ENCODE assay signal across 28 mouse cellular contexts in genomic region chr2:101639840-101640350, GRCm38 (mm10). TPM values are rescaled to one million over a fixed set of nuclear protein-coding genes. Genes with fewer than 3 reads are reported as not detected.
DNase-seq lines count a peak whose midpoint lies in the region; ATAC-seq and TF ChIP-seq lines count a peak whose summit lies in the region.
"Had no signal": no experiment of that assay in that cellular context is flagged by ENCODE, and none has a peak within 500 bp of the region (broad histone marks: within the 10 kb centered on the region; RNA-seq: fewer than 3 reads in every experiment).

No protein-coding gene starts in this region.

- TF ChIP-seq POLR2A in brain, embryonic 14.5 days (IDR thresholded peaks at IDR 0.05; ENCODE audit: borderline replicate concordance, extremely low read depth, insufficient read depth, insufficient read length, poor library complexity, severe bottlenecking) = no peak

- 55% methylated on average over 3 of the region's 3 CpGs for WGBS in forebrain, embryonic 15.5 days
- WGBS in forebrain, embryonic 10.5 days = 86% methylated on average over 3 of the region's 3 CpGs
- WGBS in neural tube, embryonic 14.5 days = 64% methylated on average over 3 of the region's 3 CpGs

- 0 out of 2 replicates have a peak, but pooled peaks cover 6% of the 10 kb centered on the region for H3K4me1 ChIP-seq in forebrain, embryonic 15.5 days
- H3K4me1 ChIP-seq in forebrain, embryonic 10.5 days = no peaks in the 10 kb centered on the region
- H3K4me1 ChIP-seq in neural tube, embryonic 14.5 days (ENCODE audit: control insufficient read depth, insufficient read depth, low read length) = 0 out of 2 replicates have a peak, but pooled peaks cover 7% of the 10 kb centered on the region
- H3K4me1 ChIP-seq: heart, embryonic 15.5 days had no signal

- peak; percentile 35 for TF ChIP-seq CTCF in layer of hippocampus, adult 2 months (conservative IDR thresholded peaks at IDR 0.05)
- TF ChIP-seq CTCF in brain, embryonic 14.5 days (IDR thresholded peaks at IDR 0.05; ENCODE audit: borderline replicate concordance, extremely low read depth, insufficient read depth, insufficient read length) = no peak

- H3K9ac ChIP-seq in forebrain, embryonic 15.5 days (replicated peaks) = no peak overlapping the region
- H3K9ac ChIP-seq in neural tube, embryonic 14.5 days (replicated peaks; ENCODE audit: low read depth, low read length) = no peak overlapping the region
- H3K9ac ChIP-seq: embryonic facial prominence, embryonic 13.5 days; heart, embryonic 15.5 days; hindbrain, embryonic 15.5 days had no signal

- no peak overlapping the region for H3K27ac ChIP-seq in forebrain, embryonic 15.5 days (replicated peaks)
- H3K27ac ChIP-seq in forebrain, embryonic 10.5 days = no peak overlapping the region
- no peak overlapping the region for H3K27ac ChIP-seq in layer of hippocampus, adult 2 months
- H3K27ac ChIP-seq in neural tube, embryonic 14.5 days (ENCODE audit: low read depth, low read length) = peak overlapping the region; percentile 36; the same call in 1 of the 2 replicates
- H3K27ac ChIP-seq: embryonic facial prominence, embryonic 13.5 days; heart, adult 2 months; heart, embryonic 15.5 days; hindbrain, embryonic 15.5 days had no signal

- peak; percentile 70; the same call in 1 of the 2 replicates for ATAC-seq in forebrain, embryonic 15.5 days (replicated peaks)
- ATAC-seq in neural tube, embryonic 14.5 days (ENCODE audit: low read depth) = peak; percentile 53; the same call in 1 of the 2 replicates
- ATAC-seq: CD4-positive, CD25-positive, alpha-beta regulatory T cell, adult 4 months had no signal

- DNase-seq in forebrain, embryonic 10.5 days (ENCODE audit: extremely low spot score, low spot score) = no peak
- no peak for DNase-seq in layer of hippocampus, adult 2 months (ENCODE audit: low spot score in 2 of 2)
- no peak for DNase-seq in layer of hippocampus, postnatal 14 days (ENCODE audit: low spot score in 2 of 2)
- DNase-seq in brain, embryonic 14.5 days (ENCODE audit: low read depth) = peak; percentile 69
- no peak for DNase-seq in left cerebral cortex, adult 9 months (ENCODE audit: low spot score in 2 of 2)
- no peak for DNase-seq in right cerebral cortex, adult 2 months (ENCODE audit: low spot score in 2 of 2)
- DNase-seq: adrenal gland, postnatal 10 days; B cell, adult 2 months; cerebellum, adult 11-12 months; cerebellum, adult 9-10 months; cerebellum, postnatal 25 days; gastrocnemius, postnatal 14 days; heart, adult 2 months; kidney, adult 11 months had no signal

- H3K27me3 ChIP-seq in forebrain, embryonic 15.5 days = no peaks in the 10 kb centered on the region
- H3K27me3 ChIP-seq in forebrain, embryonic 10.5 days (ENCODE audit: poor library complexity, severe bottlenecking) = no peaks in the 10 kb centered on the region
- H3K27me3 ChIP-seq in neural tube, embryonic 14.5 days (ENCODE audit: control insufficient read depth, insufficient read depth, low read length) = no peaks in the 10 kb centered on the region
- H3K27me3 ChIP-seq: embryonic facial prominence, embryonic 13.5 days; heart, embryonic 15.5 days; hindbrain, embryonic 15.5 days had no signal

- no peak overlapping the region for H3K4me3 ChIP-seq in forebrain, embryonic 15.5 days
- no peak overlapping the region for H3K4me3 ChIP-seq in forebrain, embryonic 10.5 days
- no peak overlapping the region for H3K4me3 ChIP-seq in layer of hippocampus, adult 2 months
- H3K4me3 ChIP-seq in neural tube, embryonic 14.5 days (ENCODE audit: low read depth, low read length) = no peak overlapping the region
- H3K4me3 ChIP-seq: embryonic facial prominence, embryonic 13.5 days; heart, adult 2 months; heart, embryonic 15.5 days; hindbrain, embryonic 15.5 days had no signal

- no peaks in the 10 kb centered on the region for H3K9me3 ChIP-seq in forebrain, embryonic 15.5 days
- no peaks in the 10 kb centered on the region for H3K9me3 ChIP-seq in forebrain, embryonic 10.5 days
- no peaks in the 10 kb centered on the region for H3K9me3 ChIP-seq in neural tube, embryonic 14.5 days (ENCODE audit: control insufficient read depth, low read length)
- H3K9me3 ChIP-seq: embryonic facial prominence, embryonic 13.5 days; G1E; heart, embryonic 15.5 days; hindbrain, embryonic 15.5 days had no signal

- no peaks in the 10 kb centered on the region for H3K36me3 ChIP-seq in forebrain, embryonic 15.5 days
- H3K36me3 ChIP-seq in forebrain, embryonic 10.5 days (replicated peaks) = no peaks in the 10 kb centered on the region
- no peaks in the 10 kb centered on the region for H3K36me3 ChIP-seq in neural tube, embryonic 14.5 days (ENCODE audit: control insufficient read depth, insufficient read depth, low read length)
- H3K36me3 ChIP-seq: embryonic facial prominence, embryonic 13.5 days; G1E; heart, embryonic 15.5 days; hindbrain, embryonic 15.5 days had no signal

- no peak overlapping the region for H3K4me2 ChIP-seq in forebrain, embryonic 15.5 days (replicated peaks)
- no peak overlapping the region for H3K4me2 ChIP-seq in neural tube, embryonic 14.5 days (ENCODE audit: low read depth, low read length)
- H3K4me2 ChIP-seq: embryonic facial prominence, embryonic 13.5 days; heart, embryonic 11.5 days; heart, embryonic 15.5 days; hindbrain, embryonic 15.5 days had no signal

RNA-seq across cellular contexts. Expression of gene Rag1, which starts 9.4 kb away (rescaled TPM):
- polyA plus RNA-seq in forebrain, embryonic 15.5 days (2015; fragmentation: Nextera tagmentation; extraction: Ambion mirVana) = 0.06 and 0.14 TPM in 2 replicates
- not detected in 2 replicates for polyA plus RNA-seq in forebrain, embryonic 10.5 days (2016; fragmentation: Nextera tagmentation; extraction: Ambion mirVana)
- under 1 TPM; 0.15 to 0.25 TPM for total RNA-seq in layer of hippocampus, adult 2 months (2021)
- under 1 TPM; 0.21 to 0.25 TPM for total RNA-seq in layer of hippocampus, postnatal 14 days (2021)
- polyA plus RNA-seq in brain, embryonic 14.5 days (2012; rRNA removed) = 0.11 and 0.16 TPM in 2 replicates
- polyA plus RNA-seq in neural tube, embryonic 14.5 days (2014; fragmentation: Nextera tagmentation; extraction: Ambion mirVana) = 0.05 and 0.13 TPM in 2 replicates
- total RNA-seq: gastrocnemius, adult 18-20 months; heart, postnatal 25 days had no signal
- polyA plus RNA-seq: CD4-positive, CD25-positive, alpha-beta regulatory T cell, adult 4 months; heart, embryonic 11.5 days; intestine, embryonic 14.5 days had no signal

RNA-seq across cellular contexts. Expression of gene B230118H07Rik, which starts 9.4 kb away (rescaled TPM):
- polyA plus RNA-seq in forebrain, embryonic 15.5 days (2015; fragmentation: Nextera tagmentation; extraction: Ambion mirVana) = 48.7 and 52.2 TPM in 2 replicates
- polyA plus RNA-seq in forebrain, embryonic 10.5 days (2016; fragmentation: Nextera tagmentation; extraction: Ambion mirVana) = 61.3 and 65.8 TPM in 2 replicates
- total RNA-seq in layer of hippocampus, adult 2 months (2021) = 10 to 100 TPM; 32.0 to 32.3 TPM
- 10 to 100 TPM; 28.5 to 32.6 TPM for total RNA-seq in layer of hippocampus, postnatal 14 days (2021)
- polyA plus RNA-seq in brain, embryonic 14.5 days (2012; rRNA removed) = 19.1 and 20.2 TPM in 2 replicates
- polyA plus RNA-seq in neural tube, embryonic 14.5 days (2014; fragmentation: Nextera tagmentation; extraction: Ambion mirVana) = 49.2 and 54.0 TPM in 2 replicates

RNA-seq across cellular contexts. Expression of gene Rag2, which starts 15.4 kb away (rescaled TPM):
- not detected in 2 replicates for polyA plus RNA-seq in forebrain, embryonic 15.5 days (2015; fragmentation: Nextera tagmentation; extraction: Ambion mirVana)
- polyA plus RNA-seq in forebrain, embryonic 10.5 days (2016; fragmentation: Nextera tagmentation; extraction: Ambion mirVana) = not detected in 2 replicates
- not detected for total RNA-seq in layer of hippocampus, adult 2 months (2021)
- not detected for total RNA-seq in layer of hippocampus, postnatal 14 days (2021)
- polyA plus RNA-seq in brain, embryonic 14.5 days (2012; rRNA removed) = 0.03 TPM in 1 of 2 replicates, not detected in the other
- polyA plus RNA-seq in neural tube, embryonic 14.5 days (2014; fragmentation: Nextera tagmentation; extraction: Ambion mirVana) = not detected in 2 replicates
- total RNA-seq: adrenal gland, postnatal 4 days; gastrocnemius, adult 18-20 months; gastrocnemius, postnatal 14 days; heart, adult 2 months; heart, postnatal 25 days had no signal
- polyA plus RNA-seq: cortical plate, adult 2 months; embryonic facial prominence, embryonic 13.5 days; G1E; gonadal fat pad, adult 2 months; heart, adult 2 months; heart, embryonic 11.5 days; hindbrain, embryonic 15.5 days had no signal

RNA-seq across cellular contexts. Expression of gene Traf6, which starts 38.3 kb away (rescaled TPM):
- 10.3 and 11.2 TPM in 2 replicates for polyA plus RNA-seq in forebrain, embryonic 15.5 days (2015; fragmentation: Nextera tagmentation; extraction: Ambion mirVana)
- polyA plus RNA-seq in forebrain, embryonic 10.5 days (2016; fragmentation: Nextera tagmentation; extraction: Ambion mirVana) = 17.9 and 18.5 TPM in 2 replicates
- 10 to 100 TPM; 14.1 to 16.8 TPM for total RNA-seq in layer of hippocampus, adult 2 months (2021)
- total RNA-seq in layer of hippocampus, postnatal 14 days (2021) = 10 to 100 TPM; 12.5 to 12.8 TPM
- polyA plus RNA-seq in brain, embryonic 14.5 days (2012; rRNA removed) = 15.1 and 15.9 TPM in 2 replicates
- 6.4 and 9.3 TPM in 2 replicates for polyA plus RNA-seq in neural tube, embryonic 14.5 days (2014; fragmentation: Nextera tagmentation; extraction: Ambion mirVana)
